Mouse (Mus musculus) ES-Bruce4 (cell line): ENCODE measurements around the gene Gm20532. TPM values are rescaled to one million over a fixed set of nuclear protein-coding genes. Genes with fewer than 3 reads are reported as not detected.

Experiments
- H3K27ac ChIP-seq: 2 replicates; pipeline ENCODE4 v1.5.1; 2012; ENCODE audit warnings: low read length, inconsistent platforms; ENCODE audit not compliant: insufficient read depth
- H3K27me3 ChIP-seq: 2 replicates; pipeline ENCODE4 v1.6.1; 2012; ENCODE audit warnings: mild to moderate bottlenecking, low read length, inconsistent platforms; ENCODE audit not compliant: control insufficient read depth, poor library complexity, insufficient read depth, severe bottlenecking
- H3K36me3 ChIP-seq: 2 replicates; pipeline ENCODE4 v1.6.1; 2012; ENCODE audit warnings: inconsistent platforms, mild to moderate bottlenecking, low read length, moderate library complexity; ENCODE audit not compliant: control insufficient read depth, poor library complexity, insufficient read depth, severe bottlenecking
- H3K4me1 ChIP-seq: one replicate; pipeline ENCODE4 v1.8.1; 2011; ENCODE audit warnings: low read length; ENCODE audit not compliant: control insufficient read depth, insufficient read depth
- H3K4me3 ChIP-seq: 2 replicates; pipeline ENCODE4 v1.5.1; 2011; ENCODE audit warnings: low read depth, mild to moderate bottlenecking, low read length
- H3K9ac ChIP-seq: 2 replicates; pipeline ENCODE4 v1.6.1; 2012; ENCODE audit warnings: low read depth, mild to moderate bottlenecking, inconsistent platforms; ENCODE audit not compliant: poor library complexity, severe bottlenecking
- H3K9me3 ChIP-seq: replicated peaks from 2 replicates; pipeline ENCODE4 v1.6.1; 2012; ENCODE audit warnings: mild to moderate bottlenecking, low read length, inconsistent platforms; ENCODE audit not compliant: control insufficient read depth, poor library complexity, insufficient read depth, severe bottlenecking
- CTCF ChIP-seq: IDR thresholded peaks from one replicate; pipeline ENCODE4 v1.8.1; 2011; ENCODE audit warnings: low read depth, low read length
- EP300 ChIP-seq: IDR thresholded peaks from 2 replicates; pipeline ENCODE4 v1.6.1; 2011; ENCODE audit warnings: low read depth, low read length; ENCODE audit not compliant: insufficient read depth
- POLR2A ChIP-seq: IDR thresholded peaks from one replicate; pipeline ENCODE4 v1.8.1; 2011; ENCODE audit warnings: low read length; ENCODE audit not compliant: insufficient read depth
- polyA plus RNA-seq: library from polyadenylated mRNA; stranded (reverse); fragments of >200 nt; gene quantifications from 2 replicates; pipeline ENCODE4 v1.2.4, GENCODE M21; 2011; ENCODE audit warnings: low read depth; ENCODE audit not compliant: missing spikeins, insufficient read depth, insufficient read length

Gene Gm20532
- polyA plus RNA-seq, 1 experiment: not detected

- H3K27ac ChIP-seq: no peak overlapping the region
- TF ChIP-seq POLR2A: no peak
- no peak for TF ChIP-seq EP300
- TF ChIP-seq CTCF: peak; percentile 65
- H3K9me3 ChIP-seq: no peaks in the 10 kb centered on the region
These were observed 16.4 kb upstream of the Gm20532 start for GRCm38 (mm10) chr2:26570034-26570433.

GRCm38 (mm10) chr2:26571400-26571799, 15.0 kb upstream of the Gm20532 start:
- Histone ChIP-seq H3K4me3 (no peak overlapping the region), H3K9ac (no peak overlapping the region), H3K9me3 (no peaks in the 10 kb centered on the region), H3K27ac (no peak overlapping the region), H3K27me3 (no peaks in the 10 kb centered on the region), H3K4me1 (peaks cover 3% of the 10 kb centered on the region), H3K36me3 (no peaks in the 10 kb centered on the region)
- no peak for TF ChIP-seq POLR2A

More at GRCm38 (mm10) chr2:26570034-26570433, 16.4 kb upstream of the Gm20532 start:
- H3K9ac ChIP-seq: no peak overlapping the region
- H3K36me3 ChIP-seq: no peaks in the 10 kb centered on the region
- no peak overlapping the region for H3K4me3 ChIP-seq
- no peaks in the 10 kb centered on the region for H3K27me3 ChIP-seq
- H3K4me1 ChIP-seq: no peaks in the 10 kb centered on the region

GRCm38 (mm10) chr2:26571826-26572225, 14.6 kb upstream of the Gm20532 start:
- H3K4me3 ChIP-seq: no peak overlapping the region
- no peak for TF ChIP-seq CTCF
- TF ChIP-seq POLR2A: no peak
- no peak for TF ChIP-seq EP300
- no peaks in the 10 kb centered on the region for H3K27me3 ChIP-seq
- no peaks in the 10 kb centered on the region for H3K36me3 ChIP-seq
- no peaks in the 10 kb centered on the region for H3K9me3 ChIP-seq
- no peak overlapping the region for H3K9ac ChIP-seq
- no peak overlapping the region for H3K27ac ChIP-seq
- peaks cover 3% of the 10 kb centered on the region for H3K4me1 ChIP-seq

DNA sequence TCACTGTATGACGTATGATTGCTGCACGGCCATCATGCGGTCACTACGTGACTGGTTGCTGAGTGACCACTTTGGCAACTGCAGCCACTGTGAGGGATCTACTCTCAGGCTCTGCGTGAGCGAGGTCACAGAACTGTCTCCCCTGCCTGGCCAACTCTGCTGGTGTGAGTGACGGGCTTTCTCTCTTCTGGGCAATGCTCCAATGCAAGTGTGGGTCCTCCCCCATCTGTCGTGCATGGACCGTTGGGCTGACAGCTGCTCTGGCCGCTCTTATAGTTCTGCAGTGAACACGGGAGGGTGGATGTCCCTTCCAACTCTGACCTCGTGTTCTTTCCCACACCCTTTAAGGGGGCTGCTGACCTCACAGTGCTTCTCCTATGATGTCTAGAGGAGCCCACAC, 13.0 kb upstream of the Gm20532 start:
- Histone ChIP-seq H3K4me3 (no peak overlapping the region), H3K9ac (no peak overlapping the region), H3K27ac (no peak overlapping the region), H3K27me3 (no peaks in the 10 kb centered on the region), H3K4me1 (peaks cover 3% of the 10 kb centered on the region), H3K9me3 (no peaks in the 10 kb centered on the region), H3K36me3 (no peaks in the 10 kb centered on the region)
- TF ChIP-seq POLR2A (no peak), EP300 (no peak), CTCF (no peak)

GRCm38 (mm10) chr2:26573807-26574206, 12.6 kb upstream of the Gm20532 start:
- Histone ChIP-seq H3K9ac (no peak overlapping the region), H3K27me3 (no peaks in the 10 kb centered on the region), H3K4me3 (no peak overlapping the region), H3K9me3 (no peaks in the 10 kb centered on the region), H3K4me1 (peaks cover 3% of the 10 kb centered on the region), H3K27ac (no peak overlapping the region), H3K36me3 (no peaks in the 10 kb centered on the region)
- TF ChIP-seq EP300 (no peak), CTCF (no peak), POLR2A (no peak)

DNA sequence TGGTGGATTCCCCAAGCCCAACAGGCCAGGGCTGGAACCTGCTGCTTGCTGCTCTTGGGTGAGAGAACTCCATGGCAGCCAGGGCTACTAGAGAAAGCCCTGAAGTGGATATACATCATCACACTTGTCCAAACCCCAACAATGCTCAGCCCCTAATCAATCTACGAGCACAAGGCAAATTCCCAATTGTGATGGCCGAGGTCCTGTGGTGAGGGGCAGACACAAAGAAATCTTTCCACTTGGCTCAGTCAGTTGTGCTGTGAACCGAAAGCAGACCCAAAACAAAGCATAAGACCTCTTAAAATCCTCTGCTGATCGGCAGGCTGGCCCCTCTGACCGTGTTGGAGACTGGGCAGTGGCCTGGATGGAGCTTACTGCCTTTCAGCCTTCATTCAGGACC, 11.6 kb upstream of the Gm20532 start:
- no peaks in the 10 kb centered on the region for H3K36me3 ChIP-seq
- no peak for TF ChIP-seq CTCF
- no peak for TF ChIP-seq POLR2A
- no peak for TF ChIP-seq EP300
- H3K27me3 ChIP-seq: no peaks in the 10 kb centered on the region
- H3K4me3 ChIP-seq: no peak overlapping the region
- H3K9me3 ChIP-seq: no peaks in the 10 kb centered on the region
- H3K4me1 ChIP-seq: peaks cover 3% of the 10 kb centered on the region
- H3K27ac ChIP-seq: no peak overlapping the region
- no peak overlapping the region for H3K9ac ChIP-seq

DNA sequence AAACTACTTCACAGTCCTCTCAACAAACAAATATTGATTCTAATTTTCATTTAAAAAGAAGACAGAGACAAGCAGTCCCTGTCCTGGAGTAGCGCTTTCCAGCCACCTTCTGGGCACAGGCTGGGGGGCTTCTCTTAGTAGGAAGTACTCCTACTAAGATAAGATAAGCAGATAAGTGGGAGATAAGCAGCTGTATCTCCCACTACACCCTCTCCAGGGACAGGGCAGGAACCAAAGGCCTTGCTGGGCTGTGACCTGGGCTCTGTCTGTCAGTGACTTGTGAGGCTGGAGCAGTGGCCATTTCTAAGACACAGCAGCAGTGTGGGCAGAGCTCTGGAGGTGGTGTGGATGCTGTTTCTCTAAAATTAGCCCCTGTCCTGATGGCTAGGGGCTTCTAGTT, 11.1 kb upstream of the Gm20532 start:
- H3K27ac ChIP-seq: no peak overlapping the region
- TF ChIP-seq EP300 (no peak), CTCF (no peak), POLR2A (no peak)

More for the DNA sequence above, 11.1 kb upstream of the Gm20532 start:
- Histone ChIP-seq H3K9me3 (no peaks in the 10 kb centered on the region), H3K4me1 (peaks cover 3% of the 10 kb centered on the region), H3K9ac (no peak overlapping the region), H3K4me3 (no peak overlapping the region), H3K36me3 (no peaks in the 10 kb centered on the region), H3K27me3 (no peaks in the 10 kb centered on the region)
